Mouse (Mus musculus) small intestine, adult 2 months (tissue): ENCODE data around the gene Mlkl. TPM values are rescaled to one million over a fixed set of nuclear protein-coding genes. Genes with fewer than 3 reads are reported as not detected.

Experiments
- H3K27ac ChIP-seq: fragments of 200-500 bp; 2 replicates; pipeline ENCODE4 v1.5.1; 2012; ENCODE audit warnings: low read depth, low read length, control low read depth, inconsistent platforms; ENCODE audit not compliant: insufficient read depth
- H3K27me3 ChIP-seq: fragments of 200-500 bp; 2 replicates; pipeline ENCODE4 v1.6.1; 2012; ENCODE audit warnings: mild to moderate bottlenecking, moderate library complexity, low read length, inconsistent platforms; ENCODE audit not compliant: control insufficient read depth, insufficient read depth
- H3K36me3 ChIP-seq: fragments of 200-500 bp; 2 replicates; pipeline ENCODE4 v1.6.1; 2012; ENCODE audit warnings: mild to moderate bottlenecking, low read length, control low read depth, inconsistent platforms; ENCODE audit not compliant: control insufficient read depth, insufficient read depth
- H3K4me1 ChIP-seq: fragments of 200-500 bp; 2 replicates; pipeline ENCODE4 v1.6.1; 2012; ENCODE audit warnings: low read length, inconsistent platforms, mixed read lengths; ENCODE audit not compliant: control insufficient read depth, insufficient read depth, insufficient read length
- H3K4me3 ChIP-seq: fragments of 200-500 bp; 2 replicates; pipeline ENCODE4 v1.5.1; 2012; ENCODE audit warnings: low read depth, mild to moderate bottlenecking, control low read depth, inconsistent platforms, low read length, moderate library complexity
- CTCF ChIP-seq: fragments of 200-500 bp; IDR thresholded peaks from 2 replicates; pipeline ENCODE4 v1.5.1; 2012; ENCODE audit warnings: low read depth, mild to moderate bottlenecking, control low read depth, inconsistent platforms, low read length, moderate library complexity, mixed read lengths; ENCODE audit not compliant: insufficient replicate concordance, insufficient read length; ENCODE audit errors: extremely low read depth
- POLR2A ChIP-seq: fragments of 200-500 bp; IDR thresholded peaks from 2 replicates; pipeline ENCODE4 v1.6.1; 2012; ENCODE audit warnings: low read depth, mild to moderate bottlenecking, control low read depth, inconsistent platforms, low read length, moderate library complexity
- WGBS: fragments of 180-500 bp; shearing (Covaris S2); methylation state at CpG from one replicate; pipeline ENCODE4 v1.1.7; 2018; 5-methylcytosine and 5-hydroxymethylcytosine counted together
- polyA plus RNA-seq: library from polyadenylated mRNA; depleted of rRNA; stranded (reverse); fragments of >200 nt; gene quantifications from 2 replicates; pipeline ENCODE4 v1.2.3, GENCODE M21; 2012

The Mlkl gene
- polyA plus RNA-seq, 1 experiment = 0.72 TPM

GRCm38 (mm10) chr8:111363489-111363888 lies 25.5 kb upstream of the Mlkl start:
- Histone ChIP-seq H3K36me3 (no peaks in the 10 kb centered on the region), H3K27ac (no peak overlapping the region), H3K4me1 (peaks cover 7% of the 10 kb centered on the region; the same call in 1 of the 2 replicates), H3K4me3 (no peak overlapping the region), H3K27me3 (no peaks in the 10 kb centered on the region)
- 71% methylated on average over 8 of the region's 8 CpGs for WGBS
- TF ChIP-seq CTCF (no peak), POLR2A (no peak)

- Histone ChIP-seq H3K36me3 (no peaks in the 10 kb centered on the region), H3K27ac (no peak overlapping the region), H3K4me1 (no peaks in the 10 kb centered on the region), H3K27me3 (no peaks in the 10 kb centered on the region), H3K4me3 (no peak overlapping the region)
- 77% methylated on average over 7 of the region's 7 CpGs for WGBS
- TF ChIP-seq CTCF = no peak
- TF ChIP-seq POLR2A = no peak
Observed at GRCm38 (mm10) chr8:111360579-111361209, 22.7 kb upstream of the Mlkl start.

- Histone ChIP-seq H3K36me3 (no peaks in the 10 kb centered on the region), H3K27me3 (no peaks in the 10 kb centered on the region), H3K27ac (no peak overlapping the region), H3K4me3 (no peak overlapping the region), H3K4me1 (no peaks in the 10 kb centered on the region)
- TF ChIP-seq POLR2A (no peak), CTCF (no peak)
- 69% methylated on average over 5 of the region's 5 CpGs for WGBS
Observed at GRCm38 (mm10) chr8:111359936-111360335, 22.0 kb upstream of the Mlkl start.

- Histone ChIP-seq H3K27ac (no peak overlapping the region), H3K4me1 (no peaks in the 10 kb centered on the region), H3K27me3 (no peaks in the 10 kb centered on the region), H3K4me3 (no peak overlapping the region), H3K36me3 (no peaks in the 10 kb centered on the region)
- TF ChIP-seq POLR2A = no peak
- TF ChIP-seq CTCF = peak; percentile 10; the same call in 1 of the 2 replicates
- WGBS = 76% methylated on average over 1 of the region's 1 CpGs
Observed at GRCm38 (mm10) chr8:111358905-111359304, 20.9 kb upstream of the Mlkl start.

GRCm38 (mm10) chr8:111357433-111357832 lies 19.5 kb upstream of the Mlkl start:
- 83% methylated on average over 4 of the region's 4 CpGs for WGBS

GRCm38 (mm10) chr8:111353497-111353896 lies 15.5 kb upstream of the Mlkl start:
- TF ChIP-seq CTCF (no peak), POLR2A (no peak)
- no peaks in the 10 kb centered on the region for H3K27me3 ChIP-seq
- peaks cover 4% of the 10 kb centered on the region; the same call in 1 of the 2 replicates for H3K4me1 ChIP-seq
- H3K36me3 ChIP-seq = no peaks in the 10 kb centered on the region
- no peak overlapping the region for H3K27ac ChIP-seq
- no peak overlapping the region for H3K4me3 ChIP-seq
- 88% methylated on average over 9 of the region's 9 CpGs for WGBS

More at GRCm38 (mm10) chr8:111357433-111357832, 19.5 kb upstream of the Mlkl start:
- no peaks in the 10 kb centered on the region for H3K27me3 ChIP-seq
- no peak overlapping the region for H3K4me3 ChIP-seq
- TF ChIP-seq CTCF = no peak
- no peak for TF ChIP-seq POLR2A
- peaks cover 2% of the 10 kb centered on the region; the same call in 1 of the 2 replicates for H3K4me1 ChIP-seq
- H3K27ac ChIP-seq = no peak overlapping the region
- H3K36me3 ChIP-seq = no peaks in the 10 kb centered on the region

- H3K4me1 ChIP-seq = peaks cover 4% of the 10 kb centered on the region; the same call in 1 of the 2 replicates
- H3K4me3 ChIP-seq = no peak overlapping the region
- TF ChIP-seq CTCF (peak; percentile 7; the same call in 1 of the 2 replicates), POLR2A (no peak)
- no peaks in the 10 kb centered on the region for H3K36me3 ChIP-seq
- 33% methylated on average over 5 of the region's 5 CpGs for WGBS
- no peak overlapping the region for H3K27ac ChIP-seq
- no peaks in the 10 kb centered on the region for H3K27me3 ChIP-seq
Observed at GRCm38 (mm10) chr8:111352289-111352688, 14.3 kb upstream of the Mlkl start.

GRCm38 (mm10) chr8:111350577-111350976 lies 12.6 kb upstream of the Mlkl start:
- WGBS = 95% methylated on average over 6 of the region's 6 CpGs
- Histone ChIP-seq H3K27me3 (no peaks in the 10 kb centered on the region), H3K4me3 (no peak overlapping the region), H3K36me3 (no peaks in the 10 kb centered on the region), H3K27ac (no peak overlapping the region), H3K4me1 (peaks cover 4% of the 10 kb centered on the region; the same call in 1 of the 2 replicates)
- TF ChIP-seq POLR2A = no peak
